Mouse (Mus musculus) liver (tissue): ENCODE data around the gene Snrpf.
A peak's percentile ranks its signal among the peaks of the same experiment; 100 is the strongest.
"Not testable (repeated sequence)": the region's sequence is repeated elsewhere in the genome, so short reads cannot be mapped to it uniquely, and the experiment has no call there.

Experiments
- DNase-seq: peaks from one replicate; pipeline ENCODE4 v3.0.0-alpha.2; 2020; ENCODE audit warnings: mixed read lengths

The Snrpf gene

DNA sequence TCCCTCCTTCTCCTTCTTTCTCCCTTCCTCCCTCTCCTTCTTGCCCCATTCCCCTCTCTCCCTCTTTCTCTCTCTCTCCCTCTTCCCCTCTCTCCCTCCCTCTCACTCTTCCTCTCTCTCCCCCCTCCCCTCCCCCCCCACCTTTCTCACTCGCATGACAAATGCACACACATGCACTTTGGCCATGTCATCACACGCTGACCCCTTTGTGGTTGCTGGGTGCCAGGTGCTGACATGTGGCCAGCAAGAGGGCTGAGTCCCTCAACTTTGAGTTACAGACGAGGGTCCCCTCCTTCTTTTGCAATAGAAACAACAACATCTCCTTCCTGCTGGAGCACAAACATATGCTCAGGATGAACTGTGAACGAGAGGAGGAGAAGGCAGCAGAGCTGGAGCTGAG is 14.5 kb downstream of the Snrpf start:
- no peak for DNase-seq

DNA sequence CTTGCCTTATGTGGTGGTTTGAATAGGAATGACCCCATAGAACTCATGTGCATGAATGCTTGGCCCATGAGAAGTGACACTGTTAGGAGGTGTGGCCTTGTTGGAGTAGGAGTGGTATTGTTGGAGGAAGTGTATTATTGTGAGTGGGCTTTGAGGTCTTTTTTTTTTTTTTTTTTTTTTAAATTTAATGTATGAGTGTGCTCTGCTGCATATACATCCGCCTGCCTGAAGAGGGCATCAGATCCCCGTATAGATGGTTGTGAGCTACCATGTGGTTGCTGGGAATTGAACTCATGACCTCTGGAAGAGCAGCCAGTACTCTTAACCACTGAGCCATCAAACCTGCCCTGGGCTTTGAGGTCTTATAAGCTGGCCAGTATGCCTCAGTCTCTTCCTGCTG is 17.3 kb downstream of the Snrpf start:
- no peak for DNase-seq

DNA sequence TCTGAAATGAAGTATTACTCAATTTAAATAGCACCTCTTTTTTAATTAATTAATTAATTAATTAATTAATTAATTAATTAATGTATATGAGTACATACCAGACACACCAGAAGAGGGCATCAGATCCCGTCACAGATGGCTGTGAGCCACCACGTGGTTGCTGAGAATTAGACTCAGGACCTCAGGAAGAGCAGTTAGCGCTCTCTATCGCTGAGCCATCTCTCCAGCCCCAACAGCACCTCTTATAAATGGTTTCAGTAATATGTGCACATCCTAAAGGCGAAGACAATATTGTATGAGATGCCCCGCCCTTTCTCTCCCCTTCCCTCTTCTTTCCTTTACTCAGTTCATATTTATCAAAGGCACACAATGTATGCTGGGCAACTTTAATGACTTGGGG is 20.8 kb downstream of the Snrpf start:
- DNase-seq = no peak

GRCm38 (mm10) chr10:93567841-93568566 is 21.5 kb downstream of the Snrpf start:
- DNase-seq = no peak

GRCm38 (mm10) chr10:93567066-93567465 is 22.4 kb downstream of the Snrpf start:
- DNase-seq = no peak

- no peak for DNase-seq
Observed at GRCm38 (mm10) chr10:93564518-93565090, 24.9 kb downstream of the Snrpf start.

GRCm38 (mm10) chr10:93559786-93560185 is 29.7 kb downstream of the Snrpf start:
- peak; percentile 16 for DNase-seq

- not testable (repeated sequence) for DNase-seq
Observed at GRCm38 (mm10) chr10:93557971-93558370, 31.5 kb downstream of the Snrpf start.

DNA sequence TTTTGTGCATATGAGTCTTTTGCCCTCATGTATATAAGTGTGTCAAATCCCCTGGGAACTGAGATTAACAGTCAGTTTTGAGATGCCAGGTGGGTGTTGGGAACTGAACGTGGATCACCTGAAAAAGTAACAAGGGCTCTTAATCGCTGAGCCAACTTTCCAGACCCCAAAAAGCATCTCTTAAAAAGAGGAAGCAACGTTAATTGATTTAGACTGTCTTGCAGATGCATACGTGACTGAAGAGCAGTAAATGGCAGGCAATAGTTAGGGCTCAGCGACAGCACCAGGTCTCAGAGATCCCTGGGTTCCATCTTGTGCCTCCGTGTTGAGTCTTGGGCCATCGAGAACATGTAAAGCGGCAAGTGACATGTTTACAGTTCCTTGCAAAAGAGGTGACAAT is 36.9 kb downstream of the Snrpf start:
- no peak for DNase-seq

- no peak for DNase-seq
Observed at GRCm38 (mm10) chr10:93549821-93550220, 39.7 kb downstream of the Snrpf start.

DNA sequence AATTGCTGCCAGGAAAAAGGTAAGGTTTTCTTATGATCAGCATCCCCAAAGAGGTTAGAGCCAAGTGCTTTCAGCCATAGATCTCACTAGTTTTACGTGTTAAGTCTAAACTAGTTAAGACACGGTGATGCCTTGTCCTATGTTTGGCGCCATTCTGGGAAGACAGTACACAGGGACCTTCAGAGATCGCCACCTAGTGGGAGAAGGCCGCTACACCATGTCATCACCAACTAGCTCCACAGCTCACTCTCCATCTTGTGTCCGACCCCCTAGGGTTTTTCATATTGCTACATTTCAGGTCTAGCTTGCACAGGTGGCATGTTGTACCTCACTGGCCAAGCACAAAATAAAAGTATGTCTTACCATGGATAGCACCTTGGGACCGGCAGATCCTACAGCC is 40.5 kb downstream of the Snrpf start:
- peak; percentile 69 for DNase-seq

DNA sequence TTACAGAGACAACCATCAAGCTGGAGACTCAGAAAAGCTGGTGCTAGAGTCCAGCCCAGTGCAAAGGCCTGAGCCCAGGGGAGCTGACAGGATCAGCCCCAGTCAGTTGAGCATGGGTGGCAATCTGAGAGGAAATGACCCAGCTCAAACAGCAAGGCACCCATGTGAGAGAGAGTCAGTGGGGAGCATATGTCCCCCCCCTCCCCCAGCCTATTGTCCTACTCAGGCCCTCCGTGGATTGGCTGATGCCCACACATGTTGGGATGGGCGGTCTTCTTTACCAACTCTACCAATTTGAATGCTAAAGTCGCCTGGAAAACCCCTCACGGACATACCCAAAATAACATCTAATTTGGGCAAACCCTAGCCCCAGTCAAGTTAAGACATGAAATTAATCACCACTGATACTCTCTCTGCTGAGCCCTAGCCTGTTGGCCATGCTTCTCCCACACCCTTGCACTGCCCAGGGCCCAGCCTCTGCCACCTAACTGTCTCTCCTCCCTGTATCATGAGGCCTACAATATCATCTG is 41.7 kb downstream of the Snrpf start:
- no peak for DNase-seq

DNA sequence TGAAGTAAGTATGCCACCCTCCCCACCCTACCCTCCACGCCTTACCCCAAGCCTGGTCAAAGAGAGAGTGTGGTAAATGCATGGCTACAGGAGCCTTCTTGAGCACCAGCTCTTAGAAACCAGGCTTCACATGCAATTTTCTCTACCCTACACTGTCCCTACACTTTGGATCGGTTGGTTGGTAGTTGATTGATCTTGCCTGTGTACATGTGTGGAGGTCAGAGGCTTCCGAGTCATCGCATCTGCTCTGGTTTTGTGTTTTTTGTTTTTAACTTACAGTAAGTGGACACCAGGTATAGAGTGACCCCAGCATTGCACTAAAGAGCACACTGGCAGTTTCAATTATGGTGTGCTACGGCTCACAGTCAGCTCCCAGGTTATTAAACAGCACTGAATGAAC is 45.3 kb downstream of the Snrpf start:
- no peak for DNase-seq

GRCm38 (mm10) chr10:93543176-93543575 is 46.3 kb downstream of the Snrpf start:
- DNase-seq = peak; percentile 18

DNA sequence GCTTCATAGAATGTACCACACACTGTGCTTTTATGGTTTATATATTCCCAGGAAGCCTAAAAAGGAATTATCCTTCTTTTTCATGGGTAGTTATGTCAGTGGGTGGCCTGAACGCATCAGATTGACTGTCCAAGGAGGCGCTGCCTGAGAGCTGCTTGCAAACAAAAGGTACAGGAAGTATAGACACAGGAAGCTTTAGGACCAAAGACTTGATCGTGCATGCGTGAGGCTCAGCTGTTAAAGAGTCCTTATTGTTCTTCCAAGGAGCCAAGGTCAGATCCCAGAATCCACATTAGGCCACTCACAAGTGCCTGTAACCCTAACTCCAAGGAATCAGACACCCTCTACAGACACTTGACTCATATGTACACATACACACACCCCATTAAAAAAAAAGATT is 47.1 kb downstream of the Snrpf start:
- no peak for DNase-seq

DNA sequence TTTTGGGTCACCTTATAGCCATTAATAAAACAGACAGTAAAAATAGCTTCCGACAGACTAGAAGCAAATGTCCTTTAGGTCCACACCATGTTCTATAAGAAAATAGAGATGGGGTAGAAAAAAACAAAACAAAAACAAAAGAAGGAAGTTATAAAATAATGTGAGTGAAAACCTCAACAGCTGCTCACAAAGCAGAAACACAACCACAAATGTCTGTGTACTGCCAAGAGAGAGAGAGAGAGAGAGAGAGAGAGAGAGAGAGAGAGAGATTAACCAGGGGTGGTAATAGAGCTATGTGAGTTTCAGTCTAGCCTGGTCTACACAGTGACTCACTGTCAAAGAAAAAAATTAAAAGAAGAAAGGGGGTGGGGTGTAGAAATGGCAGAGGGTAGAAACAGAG is 47.9 kb downstream of the Snrpf start:
- DNase-seq = no peak

GRCm38 (mm10) chr10:93540431-93541210 is 48.9 kb downstream of the Snrpf start, which contains the start of gene Ccdc38:
Gene Ccdc38 (plus strand): TSS chr10:93540632.
- no peak for DNase-seq

DNA sequence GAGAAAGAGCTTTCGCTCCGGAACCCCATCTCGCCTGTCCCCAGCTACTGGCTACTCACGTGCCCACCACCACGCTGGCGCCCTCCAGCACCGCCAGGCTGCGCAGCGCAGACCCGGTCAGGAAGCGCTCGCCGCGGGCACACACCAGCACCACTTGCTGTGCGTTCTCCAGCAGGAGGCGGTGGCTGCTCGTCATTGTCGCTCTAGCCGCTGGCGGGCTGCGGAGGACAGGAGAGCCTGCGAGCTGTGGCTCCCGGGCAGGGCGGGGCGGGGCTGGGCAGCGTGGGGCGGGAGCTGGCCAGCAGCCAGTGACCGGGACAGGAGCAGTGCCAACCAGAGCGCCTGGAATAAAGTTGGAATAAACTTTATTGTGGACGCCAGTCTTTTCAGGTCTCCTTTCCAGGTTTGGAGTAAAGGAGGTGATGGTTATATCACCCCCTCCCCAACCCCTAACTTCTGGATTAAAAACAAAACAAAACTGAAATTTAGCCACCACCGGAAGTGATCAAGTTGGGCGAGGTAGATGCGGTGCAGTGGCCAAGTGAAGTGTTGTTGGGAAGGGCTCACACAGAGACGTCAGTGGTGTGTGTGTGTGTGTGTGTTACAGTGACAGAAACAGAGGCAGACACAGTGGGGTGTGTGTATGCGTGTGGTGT is 49.6 kb downstream of the Snrpf start, which contains the start of gene Amdhd1:
Amdhd1 (minus strand) TSS at position 259 of the 656 bp plus-strand sequence.
- DNase-seq = peak; percentile 86

GRCm38 (mm10) chr10:93538818-93539217 is 50.7 kb downstream of the Snrpf start:
- DNase-seq = no peak

- no peak for DNase-seq
Observed at GRCm38 (mm10) chr10:93538287-93538686, 51.2 kb downstream of the Snrpf start.
